In the genomic region with DNA sequence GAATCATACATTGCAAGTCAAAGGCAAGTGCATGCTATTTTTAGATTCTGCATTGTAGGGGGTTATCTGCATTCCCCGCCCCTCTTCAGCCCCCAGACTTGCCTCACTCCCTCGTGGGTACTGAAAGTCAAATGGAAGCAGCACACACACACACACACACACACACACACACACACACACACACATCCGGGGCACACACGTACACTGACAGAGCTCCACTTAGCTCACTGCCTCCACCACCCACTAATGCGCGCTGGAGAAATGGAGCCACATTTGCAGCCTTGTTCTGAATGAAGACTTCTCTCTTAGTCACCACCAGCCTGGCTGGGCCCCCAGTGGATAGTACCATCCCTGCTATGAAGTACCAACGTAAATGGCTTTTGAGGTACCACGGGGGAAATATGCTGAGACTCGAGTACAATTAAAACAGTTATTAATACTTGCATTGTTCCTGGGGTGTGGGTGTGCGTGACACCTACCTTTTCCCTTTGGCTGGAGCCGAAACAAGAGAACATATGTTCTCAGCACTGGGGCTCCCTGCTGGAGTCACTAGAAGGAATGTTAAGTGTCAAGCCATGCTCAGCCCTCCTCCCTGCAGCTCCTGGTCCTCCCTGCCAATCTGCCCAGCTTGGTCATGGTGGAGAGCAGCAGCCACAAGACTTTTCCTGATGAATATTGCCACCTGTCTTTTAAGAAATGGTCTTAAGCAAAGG, we compare ENCODE assay signal across 11 mouse cellular contexts.
DNase-seq lines count a peak whose midpoint lies in the region; ATAC-seq lines count a peak whose summit lies in the region.
"Had no signal": no experiment of that assay in that cellular context is flagged by ENCODE, and none has a peak within 500 bp of the region (broad histone marks: within the 10 kb centered on the region; RNA-seq: fewer than 3 reads in every experiment).

No protein-coding gene starts in this region.

- no peaks in the 10 kb centered on the region for H3K27me3 ChIP-seq in hindbrain, embryonic 16.5 days (replicated peaks; ENCODE audit: control insufficient read depth, insufficient read depth, low read length)
- no peaks in the 10 kb centered on the region for H3K27me3 ChIP-seq in hindbrain, embryonic 12.5 days

- WGBS in hindbrain, embryonic 16.5 days, result 65% methylated on average over 11 of the region's 11 CpGs
- 75% methylated on average over 11 of the region's 11 CpGs for WGBS in hindbrain, embryonic 12.5 days

- DNase-seq in cerebellum, adult 11-12 months, result peak; percentile 70
- DNase-seq in cerebellum, postnatal 4 days (ENCODE audit: low spot score in 2 of 2), result no peak
- peak; percentile 74 for DNase-seq in cerebellum, adult 9-11 months
- peak; percentile 64 to 90 for DNase-seq in left cerebral cortex, postnatal 25 days (ENCODE audit: low spot score in 2 of 2)
- no peak for DNase-seq in liver
- DNase-seq in retina, embryonic 14.5 days (ENCODE audit: low spot score), result no peak
- DNase-seq: adrenal gland, postnatal 36 days; kidney, postnatal 36 days had no signal

- ATAC-seq in hindbrain, embryonic 16.5 days, result peak; percentile 48; the same call in 1 of the 2 replicates
- no peak for ATAC-seq in hindbrain, embryonic 12.5 days (ENCODE audit: low FRiP score)

- intact Hi-C loops in left cerebral cortex, postnatal 25 days (cut with DNase I), result loop anchor here (5.0 kb wide), 1 partner anchor 86 kb away; no protein-coding TSS in a partner anchor

- no peaks in the 10 kb centered on the region; the same call in 1 of the 2 replicates for H3K4me1 ChIP-seq in hindbrain, embryonic 16.5 days (ENCODE audit: control insufficient read depth, insufficient read depth, low read depth, low read length)
- no peaks in the 10 kb centered on the region for H3K4me1 ChIP-seq in hindbrain, embryonic 12.5 days
- H3K4me1 ChIP-seq: midbrain, embryonic 10.5 days had no signal

- no peak overlapping the region for H3K9ac ChIP-seq in hindbrain, embryonic 16.5 days (ENCODE audit: low read depth, low read length)
- no peak overlapping the region for H3K9ac ChIP-seq in hindbrain, embryonic 12.5 days

- no peak overlapping the region for H3K27ac ChIP-seq in hindbrain, embryonic 16.5 days (ENCODE audit: low read depth, low read length)
- H3K27ac ChIP-seq in hindbrain, embryonic 12.5 days, result no peak overlapping the region
- H3K27ac ChIP-seq: midbrain, embryonic 10.5 days had no signal

- no peaks in the 10 kb centered on the region for H3K9me3 ChIP-seq in hindbrain, embryonic 16.5 days (ENCODE audit: control insufficient read depth, low read length)
- H3K9me3 ChIP-seq in hindbrain, embryonic 12.5 days (replicated peaks), result no peaks in the 10 kb centered on the region
- H3K9me3 ChIP-seq: midbrain, embryonic 10.5 days had no signal

- no peak overlapping the region for H3K4me3 ChIP-seq in hindbrain, embryonic 16.5 days (ENCODE audit: low read length)
- no peak overlapping the region for H3K4me3 ChIP-seq in hindbrain, embryonic 12.5 days
- H3K4me3 ChIP-seq: midbrain, embryonic 10.5 days had no signal

- H3K4me2 ChIP-seq in hindbrain, embryonic 16.5 days (ENCODE audit: low read length), result no peak overlapping the region
- no peak overlapping the region for H3K4me2 ChIP-seq in hindbrain, embryonic 12.5 days (replicated peaks)

- no peaks in the 10 kb centered on the region for H3K36me3 ChIP-seq in hindbrain, embryonic 16.5 days (ENCODE audit: control insufficient read depth, insufficient read depth, low read length)
- H3K36me3 ChIP-seq in hindbrain, embryonic 12.5 days, result no peaks in the 10 kb centered on the region
- H3K36me3 ChIP-seq: midbrain, embryonic 10.5 days had no signal

Comparison
In these comparisons a context has a peak if more than half of its experiments do, and no peak if none do; other contexts are left out.
1. DNase-seq: peak in cerebellum, adult 11-12 months (single experiment), cerebellum, adult 9-11 months (single experiment) and left cerebral cortex, postnatal 25 days (2 of 2); none in cerebellum, postnatal 4 days (0 of 2), liver (single experiment) and retina, embryonic 14.5 days (single experiment).